Mouse (Mus musculus): ENCODE measurements around the gene Lgalsl. TPM values are rescaled to one million over a fixed set of nuclear protein-coding genes. Genes with fewer than 3 reads are reported as not detected.
A peak's percentile ranks its signal among the peaks of the same experiment; 100 is the strongest.

The Lgalsl gene
- 10 to 100 TPM; 80.7 to 86.3 TPM for total RNA-seq (2021)
- long read RNA-seq, experiment 1, transcript Lgalsl-203 (4 exons, 913 nt), result minor isoform, 18 of 141 reads
- long read RNA-seq, experiment 1, transcript Lgalsl-201 (5 exons, 3,362 nt), result major isoform, 111 of 141 reads
- long read RNA-seq, experiment 1, partial matches to known transcripts, result 2 of 141 reads
- long read RNA-seq, experiment 1, other reads (novel, unspliced or antisense), result 10 of 141 reads
- long read RNA-seq, experiment 2, transcript Lgalsl-203 (4 exons, 913 nt), result minor isoform, 12 of 123 reads
- long read RNA-seq, experiment 2, transcript Lgalsl-201 (5 exons, 3,362 nt), result major isoform, 99 of 123 reads
- long read RNA-seq, experiment 2, partial matches to known transcripts, result 6 of 123 reads
- long read RNA-seq, experiment 2, other reads (novel, unspliced or antisense), result 6 of 123 reads

- DNase-seq (ENCODE audit: extremely low spot score in 1 of 2, low spot score in 2 of 2), result peak; percentile 81 to 82
- Histone ChIP-seq H3K4me3 (peak within 1 kb of the TSS; percentile 98), H3K27ac (peak within 1 kb of the TSS; percentile 97)
- intact Hi-C loops (cut with DNase I), result loop anchor here (1.0 to 5.0 kb wide), 4 partner anchors 28 to 261 kb away; partner anchors contain the start of gene Peli1
- no peak for TF ChIP-seq CTCF (IDR thresholded peaks at IDR 0.05)
These were observed at the start of gene Lgalsl for GRCm38 (mm10) chr11:20830686-20831505. Gene Lgalsl, minus strand, starts transcription at chr11:20831056.

- Histone ChIP-seq H3K27ac (no peak overlapping the region), H3K4me3 (no peak overlapping the region)
- TF ChIP-seq CTCF (IDR thresholded peaks at IDR 0.05), result no peak
- intact Hi-C loops (cut with DNase I), result no loop called here
- DNase-seq (ENCODE audit: extremely low spot score in 1 of 2, low spot score in 2 of 2), result no peak
These were observed 47.8 kb upstream of the Lgalsl start for GRCm38 (mm10) chr11:20878644-20879043.

- DNase-seq (ENCODE audit: extremely low spot score in 1 of 2, low spot score in 2 of 2), result no peak
- no peak; the same call in 1 of the 2 replicates for TF ChIP-seq CTCF (IDR thresholded peaks at IDR 0.05)
These were observed 46.8 kb upstream of the Lgalsl start for GRCm38 (mm10) chr11:20877578-20878096.

GRCm38 (mm10) chr11:20873386-20873785 lies 42.5 kb upstream of the Lgalsl start:
- no peak overlapping the region for H3K4me3 ChIP-seq
- intact Hi-C loops (cut with DNase I), result no loop called here
- DNase-seq (ENCODE audit: extremely low spot score in 1 of 2, low spot score in 2 of 2), result no peak
- no peak overlapping the region for H3K27ac ChIP-seq
- TF ChIP-seq CTCF (IDR thresholded peaks at IDR 0.05), result no peak

More at GRCm38 (mm10) chr11:20877578-20878096, 46.8 kb upstream of the Lgalsl start:
- intact Hi-C loops (cut with DNase I), result no loop called here
- Histone ChIP-seq H3K4me3 (no peak overlapping the region), H3K27ac (no peak overlapping the region)

- H3K27ac ChIP-seq, result no peak overlapping the region
- H3K4me3 ChIP-seq, result no peak overlapping the region
- TF ChIP-seq CTCF (IDR thresholded peaks at IDR 0.05), result no peak
- no peak for DNase-seq (ENCODE audit: extremely low spot score in 1 of 2, low spot score in 2 of 2)
- intact Hi-C loops (cut with DNase I), result no loop called here
These were observed 42.1 kb upstream of the Lgalsl start for GRCm38 (mm10) chr11:20872911-20873310.

DNA sequence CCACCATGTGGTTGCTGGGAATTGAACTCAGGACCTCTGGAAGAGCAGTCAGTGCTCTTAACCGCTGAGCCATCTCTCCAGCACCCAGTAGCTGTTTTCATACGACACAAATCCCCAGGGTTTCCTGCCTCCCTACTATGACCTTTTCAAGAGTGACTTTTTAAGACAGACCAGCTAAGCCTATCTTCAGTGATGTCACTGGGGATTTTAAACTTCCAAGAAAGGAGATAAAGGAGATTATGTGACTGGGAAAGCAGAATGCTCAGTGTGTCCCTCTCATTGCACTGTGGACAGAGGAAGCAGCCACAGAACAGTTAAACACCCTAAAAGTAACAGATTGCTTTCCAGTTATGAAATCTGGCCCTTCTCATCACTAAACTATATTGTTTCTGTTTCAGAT lies 41.6 kb upstream of the Lgalsl start:
- no peak for TF ChIP-seq CTCF (IDR thresholded peaks at IDR 0.05)

GRCm38 (mm10) chr11:20869927-20870326 lies 39.1 kb upstream of the Lgalsl start:
- TF ChIP-seq CTCF (IDR thresholded peaks at IDR 0.05), result no peak
- DNase-seq (ENCODE audit: extremely low spot score in 1 of 2, low spot score in 2 of 2), result no peak
- no peak overlapping the region for H3K27ac ChIP-seq
- H3K4me3 ChIP-seq, result no peak overlapping the region
- intact Hi-C loops (cut with DNase I), result no loop called here

More for the DNA sequence above, 41.6 kb upstream of the Lgalsl start:
- Histone ChIP-seq H3K27ac (no peak overlapping the region), H3K4me3 (no peak overlapping the region)
- intact Hi-C loops (cut with DNase I), result no loop called here
- DNase-seq (ENCODE audit: extremely low spot score in 1 of 2, low spot score in 2 of 2), result no peak

GRCm38 (mm10) chr11:20865450-20865849 lies 34.6 kb upstream of the Lgalsl start:
- intact Hi-C loops (cut with DNase I), result no loop called here
- TF ChIP-seq CTCF (IDR thresholded peaks at IDR 0.05), result no peak
- no peak for DNase-seq (ENCODE audit: extremely low spot score in 1 of 2, low spot score in 2 of 2)
- no peak overlapping the region for H3K27ac ChIP-seq
- no peak overlapping the region for H3K4me3 ChIP-seq

DNA sequence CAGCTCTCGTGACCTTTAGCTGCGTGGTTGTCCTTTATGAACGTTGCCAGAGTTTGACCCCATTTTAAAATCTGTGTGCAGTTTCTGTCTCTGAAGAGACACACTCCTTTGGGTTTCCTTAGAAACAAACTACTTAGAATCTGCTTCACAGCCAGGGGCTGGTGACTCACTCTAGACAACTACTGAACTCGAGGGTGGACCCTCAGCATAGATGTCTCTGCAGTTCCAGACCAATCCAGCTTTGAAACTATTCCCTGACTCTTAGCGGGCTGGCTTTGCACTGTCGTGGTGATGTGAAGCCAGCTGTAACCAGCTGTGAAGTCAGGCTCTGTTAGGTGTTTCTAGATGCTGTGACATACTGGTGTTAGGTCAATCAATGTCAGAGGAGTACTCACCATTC lies 33.8 kb upstream of the Lgalsl start:
- DNase-seq (ENCODE audit: extremely low spot score in 1 of 2, low spot score in 2 of 2), result no peak
- intact Hi-C loops (cut with DNase I), result no loop called here
- Histone ChIP-seq H3K27ac (no peak overlapping the region), H3K4me3 (no peak overlapping the region)
- no peak for TF ChIP-seq CTCF (IDR thresholded peaks at IDR 0.05)

DNA sequence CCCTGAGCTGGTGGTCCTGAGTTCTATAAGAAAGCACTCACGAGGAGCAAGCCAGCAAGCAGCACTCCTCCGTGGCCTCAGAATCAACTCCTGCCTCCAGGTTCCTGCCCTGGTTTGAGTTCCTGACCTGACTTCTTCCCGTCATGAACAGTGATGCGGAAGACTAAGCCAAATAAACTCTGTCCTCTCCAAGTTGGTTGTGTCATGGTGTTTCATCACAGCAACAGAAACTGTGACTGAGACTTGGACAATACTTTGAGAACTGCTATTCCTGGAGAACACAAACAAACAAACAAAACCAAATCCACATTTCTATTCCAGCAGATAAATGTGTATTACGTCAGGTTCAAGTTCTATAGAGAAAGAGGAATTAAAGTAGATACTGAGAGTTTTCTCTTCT lies 31.2 kb upstream of the Lgalsl start:
- H3K27ac ChIP-seq, result no peak overlapping the region
- no peak for DNase-seq (ENCODE audit: extremely low spot score in 1 of 2, low spot score in 2 of 2)
- intact Hi-C loops (cut with DNase I), result no loop called here
- H3K4me3 ChIP-seq, result no peak overlapping the region
- no peak for TF ChIP-seq CTCF (IDR thresholded peaks at IDR 0.05)

DNA sequence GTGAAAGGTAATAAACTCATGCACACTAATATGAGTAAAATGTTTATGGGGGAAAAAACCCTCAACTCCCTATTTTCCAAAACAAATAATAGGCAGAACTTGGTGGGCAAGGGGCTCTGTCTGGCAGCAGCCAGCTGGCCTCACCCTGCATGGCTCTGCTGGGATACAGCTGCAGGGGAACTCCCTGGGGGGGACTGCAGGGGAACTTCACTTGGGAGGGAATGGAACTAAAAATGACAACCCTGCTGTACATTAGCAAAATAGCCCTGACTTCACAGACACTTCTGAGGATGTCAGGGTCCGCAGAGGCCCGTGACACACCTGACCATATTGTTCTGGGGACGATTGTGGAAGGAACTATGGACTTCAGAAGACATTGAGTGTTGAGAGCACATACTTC lies 29.5 kb upstream of the Lgalsl start:
- Histone ChIP-seq H3K4me3 (no peak overlapping the region), H3K27ac (no peak overlapping the region)
- no peak for TF ChIP-seq CTCF (IDR thresholded peaks at IDR 0.05)
- intact Hi-C loops (cut with DNase I), result no loop called here
- no peak for DNase-seq (ENCODE audit: extremely low spot score in 1 of 2, low spot score in 2 of 2)

DNA sequence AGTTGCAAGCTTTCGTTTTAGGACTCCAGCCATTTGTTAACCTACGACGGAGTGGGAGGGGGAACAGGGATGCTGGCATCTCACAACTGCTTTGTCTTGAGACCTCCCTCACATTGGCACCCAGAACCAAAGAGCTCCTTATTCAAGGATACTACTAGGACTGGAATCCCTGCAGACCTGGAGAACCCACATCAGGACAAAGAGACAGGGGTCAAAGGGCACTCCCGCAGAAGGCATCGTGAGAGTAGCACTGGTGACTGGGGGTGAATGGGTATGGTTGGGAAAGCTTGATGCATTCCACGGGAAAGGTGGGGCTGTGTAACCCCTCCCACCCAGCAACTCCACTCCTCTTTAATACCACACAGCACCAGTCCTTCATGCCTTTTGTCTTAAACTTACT lies 29.0 kb upstream of the Lgalsl start:
- intact Hi-C loops (cut with DNase I), result loop anchor here (2.0 kb wide), 2 partner anchors 29 to 55 kb away; partner anchors contain the start of gene Lgalsl
- H3K4me3 ChIP-seq, result peak overlapping the region; percentile 18

More for the DNA sequence above, 29.0 kb upstream of the Lgalsl start:
- H3K27ac ChIP-seq, result peak overlapping the region; percentile 81
- DNase-seq (ENCODE audit: extremely low spot score in 1 of 2, low spot score in 2 of 2), result no peak
- no peak for TF ChIP-seq CTCF (IDR thresholded peaks at IDR 0.05)

Data from left cerebral cortex, adult 2 months (tissue).